Mouse (Mus musculus) kidney, embryonic 14.5 days (tissue): Measurements from ENCODE around the gene Gm2431. TPM values are rescaled to one million over a fixed set of nuclear protein-coding genes. Genes with fewer than 3 reads are reported as not detected.
"Not testable (repeated sequence)": the region's sequence is repeated elsewhere in the genome, so short reads cannot be mapped to it uniquely, and the experiment has no call there.

Experiments
- ATAC-seq: fragments of 200-750 bp; cut with Nextera tagmentation; 2 replicates; pipeline ENCODE4 v1.8.0; 2017; ENCODE audit warnings: moderate number of reproducible peaks, mild to moderate bottlenecking, moderate TSS enrichment, moderate library complexity; ENCODE audit not compliant: low FRiP score, low TSS enrichment
- H3K27ac ChIP-seq: fragments of 300-500 bp; sonication (generic); 2 replicates; pipeline ENCODE4 v1.5.1; 2014; ENCODE audit warnings: low read depth, mild to moderate bottlenecking, low read length, moderate library complexity, mixed read lengths
- H3K27me3 ChIP-seq: fragments of 300-500 bp; sonication (generic); 2 replicates; pipeline ENCODE4 v1.6.1; 2014; ENCODE audit warnings: mild to moderate bottlenecking, low read length; ENCODE audit not compliant: control insufficient read depth, insufficient read depth
- H3K36me3 ChIP-seq: fragments of 300-500 bp; sonication (generic); 2 replicates; pipeline ENCODE4 v1.6.1; 2014; ENCODE audit warnings: low read length, mixed read lengths; ENCODE audit not compliant: control insufficient read depth, insufficient read depth
- H3K4me1 ChIP-seq: fragments of 300-500 bp; sonication (generic); 2 replicates; pipeline ENCODE4 v1.6.1; 2014; ENCODE audit warnings: low read length, mixed read lengths; ENCODE audit not compliant: control insufficient read depth, insufficient read depth
- H3K4me2 ChIP-seq: fragments of 300-500 bp; sonication (generic); replicated peaks from 2 replicates; pipeline ENCODE4 v1.6.1; 2014; ENCODE audit warnings: low read depth, mild to moderate bottlenecking, low read length
- H3K4me3 ChIP-seq: fragments of 300-500 bp; sonication (generic); 2 replicates; pipeline ENCODE4 v1.5.1; 2014; ENCODE audit warnings: mild to moderate bottlenecking, low read length
- H3K9ac ChIP-seq: fragments of 300-500 bp; sonication (generic); 2 replicates; pipeline ENCODE4 v1.6.1; 2014; ENCODE audit warnings: low read depth, mild to moderate bottlenecking, low read length, moderate library complexity
- H3K9me3 ChIP-seq: fragments of 300-500 bp; sonication (generic); 2 replicates; pipeline ENCODE4 v1.6.1; 2016; ENCODE audit warnings: low read length; ENCODE audit not compliant: control insufficient read depth
- WGBS: fragments of 180-500 bp; shearing (Covaris S2); extraction: QIAGEN DNeasy Blood & Tissue Kit; methylation state at CpG from one replicate; pipeline ENCODE4 v1.1.7; 2014; 5-methylcytosine and 5-hydroxymethylcytosine counted together
- polyA plus RNA-seq: library from polyadenylated mRNA; unstranded; fragments of >200 nt; fragmentation: Nextera tagmentation; extraction: Ambion mirVana; gene quantifications from 2 replicates; pipeline ENCODE4 v1.2.1, GENCODE M21; 2014

Gene Gm2431
- polyA plus RNA-seq: not detected in 2 replicates

GRCm38 (mm10) chr7:142258254-142258653, at the start of gene Gm2431:
TSS of gene Gm2431 (minus strand) at chr7:142258354.
- ATAC-seq: not testable (repeated sequence)

GRCm38 (mm10) chr7:142303929-142304328, 45.8 kb upstream of the Gm2431 start:
- not testable (repeated sequence) for H3K4me2 ChIP-seq, H3K9ac ChIP-seq, H3K4me1 ChIP-seq, H3K4me3 ChIP-seq, H3K27me3 ChIP-seq, ATAC-seq, H3K27ac ChIP-seq, H3K36me3 ChIP-seq, H3K9me3 ChIP-seq
- 77% methylated on average over 1 of the region's 1 CpGs for WGBS

More at GRCm38 (mm10) chr7:142258254-142258653, at the start of gene Gm2431:
- not testable (repeated sequence) for H3K4me3 ChIP-seq, H3K36me3 ChIP-seq, H3K9ac ChIP-seq, H3K9me3 ChIP-seq, H3K4me2 ChIP-seq, H3K27ac ChIP-seq, H3K27me3 ChIP-seq, H3K4me1 ChIP-seq
- 70% methylated on average over 1 of the region's 1 CpGs for WGBS

- Histone ChIP-seq H3K4me3 (no peak within 1 kb of the TSS), H3K27ac (no peak within 1 kb of the TSS), H3K27me3 (no peaks in the 10 kb centered on the region), H3K9ac (no peak within 1 kb of the TSS), H3K9me3 (no peaks in the 10 kb centered on the region), H3K4me1 (no peaks in the 10 kb centered on the region), H3K4me2 (no peak within 1 kb of the TSS), H3K36me3 (no peaks in the 10 kb centered on the region)
- 39% methylated on average over 3 of the region's 3 CpGs for WGBS
- ATAC-seq: no peak
Observed at GRCm38 (mm10) chr7:142303249-142303648, 45.1 kb upstream of the Gm2431 start, which contains the start of gene Krtap5-4. TSS of gene Krtap5-4 (plus strand) at chr7:142303549.

DNA sequence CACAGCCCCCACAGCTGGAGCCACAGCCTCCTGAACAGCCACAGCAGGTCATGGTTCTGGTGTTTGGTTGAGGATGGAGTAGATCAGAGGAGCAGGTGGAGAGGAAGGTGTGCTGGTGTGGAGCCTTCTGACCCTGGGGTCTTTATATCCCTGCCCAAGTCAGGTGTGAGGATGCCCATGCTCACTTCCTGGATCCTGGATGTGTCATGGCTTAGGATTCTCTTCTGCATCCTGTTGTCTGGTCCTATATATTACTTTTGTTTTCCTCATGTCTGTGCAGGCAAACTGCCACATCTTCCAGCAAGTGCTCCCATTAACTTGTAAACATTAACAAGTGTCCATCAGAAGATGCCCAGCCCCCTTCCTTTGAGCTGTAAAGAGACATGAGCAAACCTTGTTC, 38.9 kb upstream of the Gm2431 start, which contains the start of gene Krtap5-1:
TSS of gene Krtap5-1 (minus strand) at position 101 of the 400 bp plus-strand sequence.
- H3K36me3 ChIP-seq, H3K9me3 ChIP-seq, H3K4me1 ChIP-seq, H3K27ac ChIP-seq, ATAC-seq, H3K4me3 ChIP-seq, H3K4me2 ChIP-seq, H3K27me3 ChIP-seq, H3K9ac ChIP-seq: not testable (repeated sequence)

- ATAC-seq, H3K9me3 ChIP-seq, H3K36me3 ChIP-seq, H3K27ac ChIP-seq, H3K27me3 ChIP-seq, H3K4me1 ChIP-seq, H3K9ac ChIP-seq, H3K4me3 ChIP-seq, H3K4me2 ChIP-seq: not testable (repeated sequence)
- 10% methylated on average over 4 of the region's 4 CpGs for WGBS
Observed at GRCm38 (mm10) chr7:142296108-142296507, 38.0 kb upstream of the Gm2431 start.

DNA sequence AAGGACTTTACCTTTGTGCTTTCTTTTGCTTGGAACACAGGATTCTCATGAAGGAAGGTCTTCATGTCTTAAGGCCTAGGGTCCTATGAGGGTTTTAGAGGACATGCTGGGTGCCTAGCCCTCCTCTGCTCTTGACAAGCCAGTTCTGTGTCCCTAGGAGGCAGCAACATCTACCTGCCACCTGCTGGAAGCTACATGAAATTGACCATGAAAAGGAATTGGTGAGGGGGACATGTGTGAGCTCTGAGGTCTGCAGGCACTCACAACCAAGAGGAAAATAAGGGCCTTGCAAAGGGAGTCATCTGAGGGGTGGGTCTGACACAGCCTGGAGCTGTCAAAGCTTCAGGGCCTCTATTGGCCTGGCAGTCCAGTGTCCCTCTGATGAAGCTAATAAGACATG, 37.3 kb upstream of the Gm2431 start:
- Histone ChIP-seq H3K4me1 (no peaks in the 10 kb centered on the region), H3K27ac (no peak overlapping the region), H3K4me2 (no peak overlapping the region), H3K9ac (no peak overlapping the region), H3K4me3 (no peak overlapping the region), H3K9me3 (no peaks in the 10 kb centered on the region), H3K36me3 (no peaks in the 10 kb centered on the region), H3K27me3 (no peaks in the 10 kb centered on the region)
- no peak for ATAC-seq

DNA sequence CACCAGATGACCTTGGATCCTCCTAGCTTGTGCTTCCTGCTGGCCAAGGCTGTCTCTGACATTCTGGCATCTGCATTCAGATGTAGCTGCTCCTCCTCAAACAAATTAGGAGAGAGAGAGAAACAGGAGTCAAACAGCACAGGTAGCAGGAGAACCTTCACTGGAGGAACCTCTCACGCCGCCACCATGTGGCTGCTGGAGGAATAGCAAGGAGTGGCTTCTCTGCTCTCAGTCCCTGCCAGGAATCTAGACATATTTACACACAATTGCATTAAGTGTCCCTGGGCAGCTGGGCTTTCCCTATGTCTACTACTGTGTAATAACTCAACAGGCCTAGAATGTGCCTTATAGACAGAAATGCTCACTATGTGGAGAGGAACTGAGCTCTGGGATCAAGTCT, 35.7 kb upstream of the Gm2431 start:
- 0% methylated on average over 2 of the region's 2 CpGs for WGBS
- ATAC-seq: not testable (repeated sequence)

GRCm38 (mm10) chr7:142285910-142286612, 27.9 kb upstream of the Gm2431 start:
- WGBS: 21% methylated on average over 9 of the region's 9 CpGs

More for the DNA sequence above, 35.7 kb upstream of the Gm2431 start:
- H3K4me1 ChIP-seq, H3K27ac ChIP-seq, H3K9me3 ChIP-seq, H3K9ac ChIP-seq, H3K27me3 ChIP-seq, H3K4me3 ChIP-seq, H3K36me3 ChIP-seq, H3K4me2 ChIP-seq: not testable (repeated sequence)

GRCm38 (mm10) chr7:142285130-142285835, 27.1 kb upstream of the Gm2431 start:
- H3K4me1 ChIP-seq: peaks cover 11% of the 10 kb centered on the region; the same call in 1 of the 2 replicates
- H3K9ac ChIP-seq: peak overlapping the region; percentile 75; the same call in 1 of the 2 replicates
- peak overlapping the region; percentile 59 for H3K4me3 ChIP-seq
- 9% methylated on average over 23 of the region's 23 CpGs for WGBS
- no peaks in the 10 kb centered on the region for H3K9me3 ChIP-seq
- peak overlapping the region; percentile 79 for H3K4me2 ChIP-seq
- no peaks in the 10 kb centered on the region for H3K36me3 ChIP-seq
- no peak overlapping the region; the same call in 1 of the 2 replicates for H3K27ac ChIP-seq
- H3K27me3 ChIP-seq: no peaks in the 10 kb centered on the region
- ATAC-seq: peak; percentile 66

More at GRCm38 (mm10) chr7:142285910-142286612, 27.9 kb upstream of the Gm2431 start:
- not testable (repeated sequence) for H3K27ac ChIP-seq, H3K4me3 ChIP-seq, H3K4me2 ChIP-seq, H3K36me3 ChIP-seq, H3K27me3 ChIP-seq, H3K9me3 ChIP-seq, H3K9ac ChIP-seq
- peak; percentile 55; the same call in 1 of the 2 replicates for ATAC-seq
- peaks cover 11% of the 10 kb centered on the region; the same call in 1 of the 2 replicates for H3K4me1 ChIP-seq
